Mouse (Mus musculus): Measurements from ENCODE around the gene Raver2. TPM values are rescaled to one million over a fixed set of nuclear protein-coding genes. Genes with fewer than 3 reads are reported as not detected.

Gene Raver2
- polyA plus RNA-seq, 1 experiment from 2014 or later, result 3.9 TPM

DNA sequence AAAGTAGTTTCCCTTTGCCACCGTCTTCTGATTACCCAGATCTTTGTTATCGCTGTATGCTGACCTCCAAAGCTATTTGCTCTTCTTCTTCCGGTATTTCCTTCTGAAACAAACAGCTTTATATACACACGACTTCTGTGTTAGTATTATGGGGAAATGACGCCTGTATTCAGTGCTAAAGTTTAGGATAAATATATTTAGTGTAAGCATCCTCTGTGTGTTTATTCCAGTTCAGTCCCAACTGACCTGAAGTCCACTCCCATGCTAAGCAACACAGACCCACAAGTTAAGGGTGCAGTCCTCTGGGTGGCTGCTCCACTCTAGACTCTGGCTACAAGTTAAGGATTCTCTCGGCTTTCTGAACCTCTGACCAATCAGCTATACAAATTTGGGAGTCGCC, 52.2 kb downstream of the Raver2 start:
- no peak overlapping the region for H3K9ac ChIP-seq (ENCODE audit: low read length)
- H3K27me3 ChIP-seq (ENCODE audit: control insufficient read depth, insufficient read depth, low read length), result no peaks in the 10 kb centered on the region
- no peaks in the 10 kb centered on the region for H3K9me3 ChIP-seq (ENCODE audit: control insufficient read depth, low read length)
- DNase-seq (ENCODE audit: low spot score) (no peak), ATAC-seq (ENCODE audit: low FRiP score, low TSS enrichment) (no peak)
- H3K4me1 ChIP-seq (replicated peaks; ENCODE audit: control insufficient read depth, insufficient read depth), result no peaks in the 10 kb centered on the region
- WGBS, result 68% methylated on average over 7 of the region's 7 CpGs
- no peak for TF ChIP-seq EP300 (optimal IDR thresholded peaks at IDR 0.05)
- H3K4me2 ChIP-seq (replicated peaks; ENCODE audit: low read depth), result no peak overlapping the region
- H3K4me3 ChIP-seq (ENCODE audit: low read depth, low read length), result no peak overlapping the region
- H3K27ac ChIP-seq (replicated peaks), result no peak overlapping the region
- peaks cover 2% of the 10 kb centered on the region; the same call in 1 of the 2 replicates for H3K36me3 ChIP-seq (ENCODE audit: control insufficient read depth, insufficient read depth, low read length)

DNA sequence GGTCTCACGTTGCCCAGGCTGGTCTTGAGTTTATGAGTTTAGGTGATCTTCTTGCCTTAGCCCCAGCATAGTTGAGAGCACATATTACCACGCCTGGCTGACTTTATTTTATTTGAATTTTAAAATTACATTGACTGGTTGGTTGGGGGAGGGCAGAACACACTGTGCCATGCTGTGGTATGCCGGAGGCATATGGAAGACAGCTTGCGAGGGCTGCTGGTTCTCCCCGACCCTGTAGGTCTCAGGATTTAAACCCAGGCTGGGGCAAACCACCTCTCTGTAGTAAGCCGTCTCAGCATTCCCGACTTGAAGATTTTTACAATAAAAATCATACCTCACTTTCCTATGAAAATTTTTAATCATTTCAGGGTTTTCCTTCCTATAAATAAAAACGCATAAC, 66.2 kb downstream of the Raver2 start:
- Histone ChIP-seq H3K4me2 (replicated peaks; ENCODE audit: low read depth) (no peak overlapping the region), H3K27me3 (ENCODE audit: control insufficient read depth, insufficient read depth, low read length) (no peaks in the 10 kb centered on the region), H3K4me1 (replicated peaks; ENCODE audit: control insufficient read depth, insufficient read depth) (no peaks in the 10 kb centered on the region), H3K27ac (replicated peaks) (no peak overlapping the region), H3K9ac (ENCODE audit: low read length) (no peak overlapping the region), H3K4me3 (ENCODE audit: low read depth, low read length) (no peak overlapping the region), H3K36me3 (ENCODE audit: control insufficient read depth, insufficient read depth, low read length) (peaks cover 4% of the 10 kb centered on the region; the same call in 1 of the 2 replicates), H3K9me3 (ENCODE audit: control insufficient read depth, low read length) (no peaks in the 10 kb centered on the region)
- no peak for ATAC-seq (ENCODE audit: low FRiP score, low TSS enrichment)
- no peak for TF ChIP-seq CTCF (IDR thresholded peaks at IDR 0.05; ENCODE audit: low read depth)
- TF ChIP-seq EP300 (optimal IDR thresholded peaks at IDR 0.05), result no peak
- no peak for DNase-seq (ENCODE audit: low spot score)
- WGBS, result 88% methylated on average over 8 of the region's 8 CpGs

DNA sequence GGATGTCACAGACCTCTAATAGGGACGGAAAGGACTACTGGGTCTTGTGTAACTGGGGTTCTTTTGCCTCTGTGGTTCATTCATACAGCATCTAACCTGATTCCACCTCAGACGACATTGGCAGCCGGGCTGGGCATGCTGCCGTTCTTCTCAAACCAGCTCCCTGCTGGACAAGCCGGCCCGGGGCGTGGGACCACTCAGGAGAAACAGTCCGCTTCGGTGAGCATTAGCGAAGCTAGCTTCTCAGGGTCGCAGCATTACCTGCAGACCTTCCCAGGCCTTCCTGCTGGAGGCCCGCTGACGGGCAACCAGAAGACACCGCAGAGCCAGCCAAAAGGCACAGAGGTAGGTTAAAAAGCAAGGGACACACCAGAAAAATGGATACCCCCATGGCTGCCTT, 67.1 kb downstream of the Raver2 start:
- peaks cover 4% of the 10 kb centered on the region; the same call in 1 of the 2 replicates for H3K36me3 ChIP-seq (ENCODE audit: control insufficient read depth, insufficient read depth, low read length)
- 93% methylated on average over 14 of the region's 14 CpGs for WGBS
- no peak overlapping the region for H3K4me2 ChIP-seq (replicated peaks; ENCODE audit: low read depth)
- no peak for DNase-seq (ENCODE audit: low spot score)
- no peak for TF ChIP-seq EP300 (optimal IDR thresholded peaks at IDR 0.05)
- no peak for TF ChIP-seq CTCF (IDR thresholded peaks at IDR 0.05; ENCODE audit: low read depth)
- H3K9ac ChIP-seq (ENCODE audit: low read length), result no peak overlapping the region
- no peak overlapping the region for H3K4me3 ChIP-seq (ENCODE audit: low read depth, low read length)
- no peaks in the 10 kb centered on the region for H3K4me1 ChIP-seq (replicated peaks; ENCODE audit: control insufficient read depth, insufficient read depth)
- H3K9me3 ChIP-seq (ENCODE audit: control insufficient read depth, low read length), result no peaks in the 10 kb centered on the region
- H3K27ac ChIP-seq (replicated peaks), result no peak overlapping the region
- no peak for ATAC-seq (ENCODE audit: low FRiP score, low TSS enrichment)
- no peaks in the 10 kb centered on the region for H3K27me3 ChIP-seq (ENCODE audit: control insufficient read depth, insufficient read depth, low read length)

DNA sequence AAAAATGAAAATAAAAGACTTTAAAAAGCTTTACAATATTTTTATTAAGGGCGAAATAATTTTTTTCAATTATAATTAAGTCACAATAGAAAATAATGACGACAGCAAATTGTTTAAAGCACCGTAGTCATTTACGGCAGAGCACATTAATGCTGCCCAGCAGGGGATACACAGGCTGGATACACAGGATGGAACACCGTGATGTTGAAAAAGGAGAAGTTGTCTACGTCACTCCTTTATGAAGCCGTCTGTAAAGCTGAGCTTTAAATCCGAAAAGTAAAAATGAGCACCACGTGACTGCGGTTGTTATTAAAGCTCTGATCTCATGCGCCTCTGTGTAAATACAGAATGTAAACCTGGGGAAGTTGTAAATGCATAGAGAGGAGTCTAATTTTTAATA, 69.2 kb downstream of the Raver2 start:
- DNase-seq (ENCODE audit: low spot score), result no peak
- H3K4me1 ChIP-seq (replicated peaks; ENCODE audit: control insufficient read depth, insufficient read depth), result no peaks in the 10 kb centered on the region
- WGBS, result 88% methylated on average over 11 of the region's 11 CpGs
- TF ChIP-seq EP300 (optimal IDR thresholded peaks at IDR 0.05) (no peak), CTCF (IDR thresholded peaks at IDR 0.05; ENCODE audit: low read depth) (no peak)
- no peaks in the 10 kb centered on the region for H3K27me3 ChIP-seq (ENCODE audit: control insufficient read depth, insufficient read depth, low read length)
- H3K9ac ChIP-seq (ENCODE audit: low read length), result no peak overlapping the region
- no peaks in the 10 kb centered on the region for H3K9me3 ChIP-seq (ENCODE audit: control insufficient read depth, low read length)
- ATAC-seq (ENCODE audit: low FRiP score, low TSS enrichment), result no peak
- no peak overlapping the region for H3K27ac ChIP-seq (replicated peaks)
- H3K4me3 ChIP-seq (ENCODE audit: low read depth, low read length), result no peak overlapping the region
- H3K36me3 ChIP-seq (ENCODE audit: control insufficient read depth, insufficient read depth, low read length), result peaks cover 7% of the 10 kb centered on the region; the same call in 1 of the 2 replicates
- no peak overlapping the region for H3K4me2 ChIP-seq (replicated peaks; ENCODE audit: low read depth)

DNA sequence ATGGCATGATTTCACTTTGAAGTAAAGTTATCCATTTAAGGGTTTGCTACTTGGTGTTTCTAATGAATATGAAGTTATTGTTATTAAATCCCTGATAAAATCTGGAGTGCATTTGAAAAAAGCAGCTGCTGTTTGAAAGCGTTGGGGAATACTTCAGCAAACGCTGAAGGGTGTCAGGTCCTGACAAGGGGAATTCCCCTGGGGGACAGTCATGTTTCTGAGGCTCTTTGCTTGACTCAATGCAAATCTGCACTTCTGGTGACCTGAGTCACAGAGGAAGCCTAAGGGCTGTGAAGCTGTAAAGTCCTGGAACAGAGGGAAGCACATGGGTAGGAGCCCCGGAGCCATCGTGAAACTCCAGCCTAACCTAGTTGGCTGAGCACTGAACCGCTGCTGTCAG, 73.0 kb downstream of the Raver2 start:
- Histone ChIP-seq H3K4me1 (replicated peaks; ENCODE audit: control insufficient read depth, insufficient read depth) (no peaks in the 10 kb centered on the region), H3K4me3 (ENCODE audit: low read depth, low read length) (no peak overlapping the region), H3K27me3 (ENCODE audit: control insufficient read depth, insufficient read depth, low read length) (no peaks in the 10 kb centered on the region), H3K4me2 (replicated peaks; ENCODE audit: low read depth) (no peak overlapping the region), H3K9ac (ENCODE audit: low read length) (no peak overlapping the region), H3K27ac (replicated peaks) (no peak overlapping the region), H3K9me3 (ENCODE audit: control insufficient read depth, low read length) (no peaks in the 10 kb centered on the region), H3K36me3 (ENCODE audit: control insufficient read depth, insufficient read depth, low read length) (peaks cover 3% of the 10 kb centered on the region; the same call in 1 of the 2 replicates)
- DNase-seq (ENCODE audit: low spot score), result no peak
- ATAC-seq (ENCODE audit: low FRiP score, low TSS enrichment), result no peak
- TF ChIP-seq EP300 (optimal IDR thresholded peaks at IDR 0.05) (no peak), CTCF (IDR thresholded peaks at IDR 0.05; ENCODE audit: low read depth) (no peak)
- WGBS, result 70% methylated on average over 5 of the region's 5 CpGs

DNA sequence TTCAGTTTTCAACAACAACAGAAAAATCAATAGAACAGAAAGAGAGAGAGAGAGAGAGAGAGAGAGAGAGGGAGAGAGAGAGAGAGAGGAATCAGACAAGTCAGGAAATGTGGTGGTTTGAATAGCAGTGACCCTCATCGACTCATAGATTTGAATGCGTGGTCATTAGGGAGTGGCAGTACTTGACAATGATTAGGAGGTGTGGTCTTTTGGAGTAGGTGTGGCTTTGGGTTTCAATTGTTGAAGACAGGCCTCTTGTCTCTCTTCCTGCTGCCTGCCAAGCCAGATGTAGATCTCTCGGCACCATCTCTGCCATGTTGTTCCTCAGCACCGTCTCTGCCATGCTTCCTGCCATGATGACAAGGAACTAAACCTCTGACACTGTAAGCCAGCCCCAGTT, 75.1 kb downstream of the Raver2 start:
- peaks cover 3% of the 10 kb centered on the region; the same call in 1 of the 2 replicates for H3K36me3 ChIP-seq (ENCODE audit: control insufficient read depth, insufficient read depth, low read length)
- 65% methylated on average over 4 of the region's 4 CpGs for WGBS
- H3K27ac ChIP-seq (replicated peaks), result no peak overlapping the region

More for the DNA sequence above, 75.1 kb downstream of the Raver2 start:
- DNase-seq (ENCODE audit: low spot score) (no peak), ATAC-seq (ENCODE audit: low FRiP score, low TSS enrichment) (no peak)
- Histone ChIP-seq H3K9ac (ENCODE audit: low read length) (no peak overlapping the region), H3K4me1 (replicated peaks; ENCODE audit: control insufficient read depth, insufficient read depth) (no peaks in the 10 kb centered on the region), H3K4me3 (ENCODE audit: low read depth, low read length) (no peak overlapping the region), H3K4me2 (replicated peaks; ENCODE audit: low read depth) (no peak overlapping the region), H3K9me3 (ENCODE audit: control insufficient read depth, low read length) (no peaks in the 10 kb centered on the region), H3K27me3 (ENCODE audit: control insufficient read depth, insufficient read depth, low read length) (no peaks in the 10 kb centered on the region)
- no peak for TF ChIP-seq EP300 (optimal IDR thresholded peaks at IDR 0.05)
- no peak for TF ChIP-seq CTCF (IDR thresholded peaks at IDR 0.05; ENCODE audit: low read depth)

All from stomach, postnatal 0 days (tissue).